Mouse (Mus musculus) heart, embryonic 14.5 days (tissue): ENCODE results near the gene Gm10228. TPM values are rescaled to one million over a fixed set of nuclear protein-coding genes. Genes with fewer than 3 reads are reported as not detected.
"Not testable (repeated sequence)": the region's sequence is repeated elsewhere in the genome, so short reads cannot be mapped to it uniquely, and the experiment has no call there.

Experiments
- ATAC-seq: fragments of 200-750 bp; cut with Nextera tagmentation; 2 replicates; pipeline ENCODE4 v1.8.0; 2017; ENCODE audit warnings: low read depth, moderate TSS enrichment; ENCODE audit not compliant: insufficient number of reproducible peaks, insufficient read depth, low FRiP score
- H3K27ac ChIP-seq, 2 experiments: fragments of 200-500 bp in 1 of 2; fragments of 300-500 bp in 1 of 2; sonication (generic) in 1 of 2; replicated peaks in 1 of 2; 2 replicates each; pipeline ENCODE4 v1.5.1; 2012 to 2014; ENCODE audit warnings: low read depth in 2 of 2, low read length in 2 of 2, control low read depth in 1 of 2, mild to moderate bottlenecking in 1 of 2, mixed read lengths in 1 of 2; ENCODE audit not compliant: control insufficient read depth in 1 of 2, insufficient read depth in 1 of 2
- H3K27me3 ChIP-seq: fragments of 300-500 bp; sonication (generic); 2 replicates; pipeline ENCODE4 v1.6.1; 2014; ENCODE audit warnings: mild to moderate bottlenecking, low read length, control low read depth; ENCODE audit not compliant: control insufficient read depth, insufficient read depth
- H3K36me3 ChIP-seq: fragments of 300-500 bp; sonication (generic); 2 replicates; pipeline ENCODE4 v1.6.1; 2014; ENCODE audit warnings: mild to moderate bottlenecking, control low read depth, low read length, mixed read lengths; ENCODE audit not compliant: control insufficient read depth, insufficient read depth
- H3K4me1 ChIP-seq, 2 experiments: fragments of 200-500 bp in 1 of 2; fragments of 300-500 bp in 1 of 2; sonication (generic) in 1 of 2; 2 replicates each; pipeline ENCODE4 v1.6.1; 2012 to 2014; ENCODE audit warnings: low read length in 2 of 2, control low read depth in 1 of 2, mixed read lengths in 1 of 2; ENCODE audit not compliant: control insufficient read depth in 2 of 2, insufficient read depth in 2 of 2
- H3K4me2 ChIP-seq: fragments of 300-500 bp; sonication (generic); 2 replicates; pipeline ENCODE4 v1.6.1; 2014; ENCODE audit warnings: mild to moderate bottlenecking, low read length
- H3K4me3 ChIP-seq, 2 experiments: fragments of 200-500 bp in 1 of 2; fragments of 300-500 bp in 1 of 2; sonication (generic) in 1 of 2; 2 replicates each; pipeline ENCODE4 v1.5.1; 2012 to 2014; ENCODE audit warnings: low read length in 2 of 2, mild to moderate bottlenecking in 2 of 2, control low read depth in 1 of 2, low read depth in 1 of 2, moderate library complexity in 1 of 2; ENCODE audit not compliant: control insufficient read depth in 1 of 2, insufficient read depth in 1 of 2
- H3K9ac ChIP-seq: fragments of 300-500 bp; sonication (generic); 2 replicates; pipeline ENCODE4 v1.6.1; 2014; ENCODE audit warnings: mild to moderate bottlenecking, low read length
- H3K9me3 ChIP-seq: fragments of 300-500 bp; sonication (generic); 2 replicates; pipeline ENCODE4 v1.6.1; 2016; ENCODE audit warnings: low read length, control low read depth; ENCODE audit not compliant: control insufficient read depth
- WGBS: fragments of 180-500 bp; shearing (Covaris S2); extraction: QIAGEN DNeasy Blood & Tissue Kit; methylation state at CpG from one replicate; pipeline ENCODE4 v1.1.7; 2014; 5-methylcytosine and 5-hydroxymethylcytosine counted together
- polyA plus RNA-seq: library from polyadenylated mRNA; unstranded; fragments of >200 nt; fragmentation: Nextera tagmentation; extraction: Ambion mirVana; gene quantifications from 2 replicates; pipeline ENCODE4 v1.2.1, GENCODE M21; 2014

The Gm10228 gene
- polyA plus RNA-seq = not detected in 2 replicates

DNA sequence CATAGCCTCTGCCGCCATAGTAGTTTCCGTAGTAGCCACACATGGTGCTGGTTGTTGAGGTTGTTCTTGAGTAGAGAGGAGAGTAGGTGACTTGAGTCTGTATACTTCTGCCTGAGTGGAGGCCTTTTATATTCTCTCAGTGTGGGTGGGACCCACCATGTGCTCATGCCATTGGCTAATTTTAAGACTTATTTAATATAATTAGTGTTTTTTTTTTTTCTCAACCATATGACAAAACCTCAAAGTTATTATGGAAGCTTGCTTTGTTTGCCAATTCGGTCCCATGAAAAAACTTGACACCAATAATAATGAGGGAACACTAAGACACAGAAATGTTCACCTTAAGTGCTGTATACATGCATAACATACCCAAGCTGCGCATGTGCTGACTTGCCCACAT, at the start of gene Gm10228:
TSS of gene Gm10228 (minus strand) at position 101 of the 400 bp plus-strand sequence.
- WGBS = 68% methylated on average over 2 of the region's 4 CpGs
- not testable (repeated sequence) for ATAC-seq

DNA sequence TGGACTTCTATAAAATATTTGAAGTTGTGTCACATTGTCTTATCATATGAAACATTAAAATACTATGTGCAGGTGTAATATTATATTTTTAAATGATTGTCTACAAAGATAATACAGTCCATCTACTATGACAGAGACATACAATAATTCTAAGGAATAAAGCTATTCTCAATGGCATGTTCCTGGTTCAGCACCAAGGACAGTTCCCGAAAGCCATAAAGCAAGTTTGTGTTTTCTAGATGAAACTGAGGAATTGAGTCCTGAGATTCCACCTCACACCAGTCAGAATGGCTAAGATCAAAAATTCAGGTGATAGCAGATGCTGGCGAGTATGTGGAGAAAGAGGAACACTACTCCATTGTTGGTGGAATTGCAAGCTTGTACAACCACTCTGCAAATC, 29.8 kb upstream of the Gm10228 start:
- H3K27ac ChIP-seq, H3K4me2 ChIP-seq, ATAC-seq, H3K36me3 ChIP-seq, H3K9me3 ChIP-seq, H3K9ac ChIP-seq, H3K4me1 ChIP-seq, H3K4me3 ChIP-seq, H3K27me3 ChIP-seq: not testable (repeated sequence)
- 55% methylated on average over 2 of the region's 2 CpGs for WGBS

More for the DNA sequence above, at the start of gene Gm10228:
- H3K4me1 ChIP-seq, H3K4me3 ChIP-seq, H3K9me3 ChIP-seq, H3K27me3 ChIP-seq, H3K27ac ChIP-seq, H3K9ac ChIP-seq, H3K4me2 ChIP-seq, H3K36me3 ChIP-seq: not testable (repeated sequence)

- not testable (repeated sequence) for H3K4me1 ChIP-seq, H3K4me3 ChIP-seq, H3K36me3 ChIP-seq, H3K27ac ChIP-seq, H3K27me3 ChIP-seq, ATAC-seq, H3K9me3 ChIP-seq, H3K9ac ChIP-seq, H3K4me2 ChIP-seq
- no CpG with 5 or more reads among the region's 2 CpGs for WGBS
Observed at GRCm38 (mm10) chr16:89063902-89064301, 22.6 kb upstream of the Gm10228 start, which contains the start of gene 1110025L11Rik. TSS of gene 1110025L11Rik (minus strand) at chr16:89064002.

DNA sequence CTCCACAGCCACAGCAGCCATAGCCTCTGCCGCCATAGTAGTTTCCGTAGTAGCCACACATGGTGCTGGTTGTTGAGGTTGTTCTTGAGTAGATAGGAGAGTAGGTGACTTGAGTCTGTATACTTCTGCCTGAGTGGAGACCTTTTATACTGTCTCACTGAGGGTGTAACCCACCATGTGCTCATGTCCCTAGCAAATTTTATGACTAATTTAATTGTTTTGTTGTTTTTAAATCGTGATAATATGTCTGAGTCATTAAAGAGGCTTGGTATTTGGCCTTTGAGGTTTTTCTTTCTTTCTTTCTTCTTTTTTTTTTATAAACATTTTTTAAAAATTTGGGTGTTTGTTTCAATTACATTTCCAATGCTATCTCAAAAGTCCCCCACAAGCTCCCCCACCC, 6.5 kb upstream of the Gm10228 start, which contains the start of gene Krtap6-5:
TSS of gene Krtap6-5 (minus strand) at position 101 of the 400 bp plus-strand sequence.
- Histone ChIP-seq H3K27me3 (no peaks in the 10 kb centered on the region), H3K4me3 (no peak within 1 kb of the TSS), H3K36me3 (no peaks in the 10 kb centered on the region), H3K27ac (no peak within 1 kb of the TSS), H3K9ac (no peak within 1 kb of the TSS), H3K9me3 (no peaks in the 10 kb centered on the region), H3K4me2 (no peak within 1 kb of the TSS), H3K4me1 (no peaks in the 10 kb centered on the region)
- ATAC-seq = no peak
- 77% methylated on average over 3 of the region's 3 CpGs for WGBS

- H3K4me3 ChIP-seq, H3K27ac ChIP-seq, H3K9ac ChIP-seq, H3K9me3 ChIP-seq, H3K4me2 ChIP-seq, H3K4me1 ChIP-seq, H3K27me3 ChIP-seq, H3K36me3 ChIP-seq, ATAC-seq: not testable (repeated sequence)
- WGBS = 86% methylated on average over 3 of the region's 3 CpGs
Observed at GRCm38 (mm10) chr16:89031399-89031798, 9.9 kb downstream of the Gm10228 start, which contains the start of gene Krtap6-1. TSS of gene Krtap6-1 (plus strand) at chr16:89031699.

GRCm38 (mm10) chr16:89014984-89015383, 26.3 kb downstream of the Gm10228 start, which contains the start of gene Gm10229:
TSS of gene Gm10229 (plus strand) at chr16:89015284.
- H3K36me3 ChIP-seq, H3K4me2 ChIP-seq, ATAC-seq, H3K4me1 ChIP-seq, H3K9me3 ChIP-seq, H3K27me3 ChIP-seq, H3K27ac ChIP-seq, H3K9ac ChIP-seq, H3K4me3 ChIP-seq: not testable (repeated sequence)
- WGBS = 74% methylated on average over 1 of the region's 3 CpGs

DNA sequence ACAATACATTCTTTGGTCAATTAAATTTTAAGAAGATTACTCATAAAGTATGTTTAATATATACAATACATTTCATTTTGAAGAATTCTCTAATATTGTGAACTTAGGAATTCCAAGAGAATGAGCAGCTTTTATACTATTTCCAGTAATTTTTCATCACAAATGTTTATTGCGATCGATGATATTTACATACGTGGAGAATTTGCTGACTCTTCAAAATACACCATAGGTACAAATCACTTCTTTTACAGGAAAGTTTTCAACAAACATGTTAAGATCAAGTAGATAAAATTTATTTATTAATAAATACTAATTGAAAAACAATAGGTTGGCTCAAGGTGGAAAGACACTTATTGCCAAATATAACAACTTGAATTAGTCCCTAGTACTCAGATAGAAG, 27.3 kb downstream of the Gm10228 start:
- H3K4me2 ChIP-seq = no peak overlapping the region
- H3K36me3 ChIP-seq = no peaks in the 10 kb centered on the region
- no peak overlapping the region for H3K4me3 ChIP-seq
- H3K27ac ChIP-seq = no peak overlapping the region
- no peaks in the 10 kb centered on the region for H3K27me3 ChIP-seq
- no peaks in the 10 kb centered on the region for H3K9me3 ChIP-seq
- no peak overlapping the region for H3K9ac ChIP-seq
- ATAC-seq = no peak
- WGBS = 93% methylated on average over 3 of the region's 3 CpGs
- H3K4me1 ChIP-seq = no peaks in the 10 kb centered on the region

DNA sequence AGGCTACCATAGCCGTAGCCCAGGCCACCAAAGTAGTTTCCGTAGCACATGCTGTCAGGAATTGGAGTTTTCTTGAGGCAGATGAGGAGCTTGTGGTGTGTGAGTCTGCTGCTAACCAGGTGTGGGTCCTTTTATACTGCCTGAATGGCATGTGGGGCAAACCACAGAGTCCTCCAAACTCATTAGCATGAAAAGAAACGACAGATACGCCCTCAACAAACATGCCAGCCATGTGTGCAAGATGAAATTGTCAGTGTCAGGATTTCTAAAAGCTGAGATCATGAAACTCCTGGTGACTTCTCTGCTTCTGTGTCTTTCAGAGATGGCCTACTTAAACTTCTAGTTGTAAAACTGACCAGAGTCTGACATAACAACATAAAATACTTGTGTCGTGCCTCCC, 30.6 kb downstream of the Gm10228 start, which contains the start of gene Krtap22-2:
TSS of gene Krtap22-2 (minus strand) at position 101 of the 400 bp plus-strand sequence.
- no peak within 1 kb of the TSS for H3K4me2 ChIP-seq
- 68% methylated on average over 5 of the region's 5 CpGs for WGBS
- H3K27ac ChIP-seq = no peak within 1 kb of the TSS
- no peak for ATAC-seq
- H3K9me3 ChIP-seq = no peaks in the 10 kb centered on the region
- no peak within 1 kb of the TSS for H3K9ac ChIP-seq
- no peaks in the 10 kb centered on the region for H3K4me1 ChIP-seq
- H3K27me3 ChIP-seq = no peaks in the 10 kb centered on the region
- H3K4me3 ChIP-seq = no peak within 1 kb of the TSS
- H3K36me3 ChIP-seq = no peaks in the 10 kb centered on the region
